ENCODE assay signal across 9 mouse cellular contexts in genomic region chr5:117134066-117134888, GRCm38 (mm10). TPM values are rescaled to one million over a fixed set of nuclear protein-coding genes. Genes with fewer than 3 reads are reported as not detected.
A peak's percentile ranks its signal among the peaks of the same experiment; 100 is the strongest.
DNase-seq lines count a peak whose midpoint lies in the region; ATAC-seq and TF ChIP-seq lines count a peak whose summit lies in the region.
"Had no signal": no experiment of that assay in that cellular context is flagged by ENCODE, and none has a peak within 500 bp of the region (broad histone marks: within the 10 kb centered on the region; RNA-seq: fewer than 3 reads in every experiment).

No protein-coding gene starts in this region.

- H3K4me3 ChIP-seq in heart, adult 2 months = no peak overlapping the region
- H3K4me3 ChIP-seq in intestine, postnatal 0 days (ENCODE audit: low read depth, low read length) = peak overlapping the region; percentile 27
- H3K4me3 ChIP-seq in small intestine, adult 2 months (ENCODE audit: low read depth, low read length) = peak overlapping the region; percentile 68
- H3K4me3 ChIP-seq in forebrain, embryonic 15.5 days = no peak overlapping the region

- H3K79me2 ChIP-seq in heart, adult 2 months (replicated peaks; ENCODE audit: control insufficient read depth, insufficient read depth, low read length) = no peaks in the 10 kb centered on the region; the same call in 1 of the 2 replicates

- H3K36me3 ChIP-seq in heart, adult 2 months (ENCODE audit: control insufficient read depth, insufficient read depth, low read length) = no peaks in the 10 kb centered on the region
- no peaks in the 10 kb centered on the region for H3K36me3 ChIP-seq in intestine, postnatal 0 days (ENCODE audit: control insufficient read depth, insufficient read depth)
- no peaks in the 10 kb centered on the region for H3K36me3 ChIP-seq in small intestine, adult 2 months (ENCODE audit: control insufficient read depth, insufficient read depth, low read length)
- H3K36me3 ChIP-seq in forebrain, embryonic 15.5 days = no peaks in the 10 kb centered on the region

- peak in 1 of 2 experiments; percentile 24 for DNase-seq in heart, adult 2 months
- no peak for DNase-seq in heart, postnatal 25 days (ENCODE audit: low spot score)
- DNase-seq in T-cell, adult 2 months (ENCODE audit: low spot score) = peak; percentile 26
- DNase-seq in testis, postnatal 10 days (ENCODE audit: low spot score) = no peak
- DNase-seq in layer of hippocampus, adult 18-20 months (ENCODE audit: low spot score in 2 of 2) = no peak

- peak overlapping the region; percentile 36; the same call in 1 of the 2 replicates for H3K27ac ChIP-seq in heart, adult 2 months
- H3K27ac ChIP-seq in intestine, postnatal 0 days (ENCODE audit: low read depth, low read length) = peak overlapping the region; percentile 81
- H3K27ac ChIP-seq in small intestine, adult 2 months (ENCODE audit: insufficient read depth, low read depth, low read length) = peak overlapping the region; percentile 90
- no peak overlapping the region for H3K27ac ChIP-seq in forebrain, embryonic 15.5 days (replicated peaks)

- no peaks in the 10 kb centered on the region for H3K9me3 ChIP-seq in intestine, postnatal 0 days (ENCODE audit: control insufficient read depth)
- H3K9me3 ChIP-seq in forebrain, embryonic 15.5 days = no peaks in the 10 kb centered on the region

- TF ChIP-seq POLR2A in heart, adult 2 months (IDR thresholded peaks at IDR 0.05; ENCODE audit: insufficient read depth, low read depth, low read length) = no peak
- no peak for TF ChIP-seq POLR2A in small intestine, adult 2 months (IDR thresholded peaks at IDR 0.05; ENCODE audit: low read depth, low read length)

- peak; percentile 58 for ATAC-seq in intestine, postnatal 0 days
- ATAC-seq in forebrain, embryonic 15.5 days (replicated peaks) = no peak
- ATAC-seq: midbrain, embryonic 16.5 days had no signal

- TF ChIP-seq EP300 in heart, adult 2 months (IDR thresholded peaks at IDR 0.05; ENCODE audit: insufficient read depth, low read depth, low read length) = no peak

- H3K4me2 ChIP-seq in intestine, postnatal 0 days (replicated peaks; ENCODE audit: low read depth) = peak overlapping the region; percentile 63
- H3K4me2 ChIP-seq in forebrain, embryonic 15.5 days (replicated peaks) = no peak overlapping the region

- no peak overlapping the region for H3K9ac ChIP-seq in heart, adult 2 months (ENCODE audit: low read depth, low read length)
- peak overlapping the region; percentile 11; the same call in 1 of the 2 replicates for H3K9ac ChIP-seq in intestine, postnatal 0 days (ENCODE audit: low read depth, low read length)
- no peak overlapping the region for H3K9ac ChIP-seq in forebrain, embryonic 15.5 days (replicated peaks)

- no peak for TF ChIP-seq CTCF in heart, adult 2 months (IDR thresholded peaks at IDR 0.05)
- TF ChIP-seq CTCF in intestine, postnatal 0 days (IDR thresholded peaks at IDR 0.05; ENCODE audit: low read depth) = no peak
- no peak for TF ChIP-seq CTCF in small intestine, adult 2 months (IDR thresholded peaks at IDR 0.05; ENCODE audit: extremely low read depth, insufficient read length, insufficient replicate concordance, low read depth, low read length)

- WGBS in heart, adult 2 months = 41% methylated on average over 19 of the region's 19 CpGs
- 23% methylated on average over 19 of the region's 19 CpGs for WGBS in intestine, postnatal 0 days
- 11% methylated on average over 19 of the region's 19 CpGs for WGBS in small intestine, adult 2 months
- 82% methylated on average over 19 of the region's 19 CpGs for WGBS in forebrain, embryonic 15.5 days

- H3K4me1 ChIP-seq in heart, adult 2 months (ENCODE audit: control insufficient read depth, insufficient read depth, low read length) = peaks cover 15% of the 10 kb centered on the region
- peaks cover 15% of the 10 kb centered on the region for H3K4me1 ChIP-seq in intestine, postnatal 0 days (replicated peaks; ENCODE audit: control insufficient read depth, insufficient read depth, low read length)
- H3K4me1 ChIP-seq in small intestine, adult 2 months (ENCODE audit: control insufficient read depth, insufficient read depth, insufficient read length, low read length) = peaks cover 48% of the 10 kb centered on the region
- H3K4me1 ChIP-seq in forebrain, embryonic 15.5 days = 0 out of 2 replicates have a peak, but pooled peaks cover 4% of the 10 kb centered on the region

- intact Hi-C loops in heart, adult 2 months (cut with DNase I) = no loop called here
- intact Hi-C loops in heart, postnatal 25 days (cut with DNase I) = no loop called here

- H3K27me3 ChIP-seq in heart, adult 2 months (ENCODE audit: control insufficient read depth, insufficient read depth, low read length) = no peaks in the 10 kb centered on the region
- H3K27me3 ChIP-seq in intestine, postnatal 0 days (replicated peaks; ENCODE audit: control insufficient read depth, insufficient read depth, low read length) = no peaks in the 10 kb centered on the region
- no peaks in the 10 kb centered on the region for H3K27me3 ChIP-seq in small intestine, adult 2 months (ENCODE audit: control insufficient read depth, insufficient read depth, low read length)
- H3K27me3 ChIP-seq in forebrain, embryonic 15.5 days = no peaks in the 10 kb centered on the region

RNA-seq across cellular contexts. Expression of gene Taok3, which starts 14.3 kb away (rescaled TPM):
- total RNA-seq in heart, adult 2 months (2021) = 1 to 10 TPM; 6.2 to 7.8 TPM
- 3.1 and 4.7 TPM in 2 replicates for polyA plus RNA-seq in heart, adult 2 months (2012; rRNA removed)
- total RNA-seq in heart, postnatal 25 days (2021) = 1 to 10 TPM; 7.6 to 7.9 TPM
- polyA plus RNA-seq in intestine, postnatal 0 days (2015; fragmentation: Nextera tagmentation; extraction: Ambion mirVana) = 40.4 and 47.7 TPM in 2 replicates
- 10.7 and 32.0 TPM in 2 replicates for polyA plus RNA-seq in small intestine, adult 2 months (2012; rRNA removed)
- 45.3 and 51.7 TPM in 2 replicates for polyA plus RNA-seq in forebrain, embryonic 15.5 days (2015; fragmentation: Nextera tagmentation; extraction: Ambion mirVana)
- total RNA-seq in layer of hippocampus, adult 18-20 months (2021) = 10 to 100 TPM; 59.1 to 61.8 TPM

RNA-seq across cellular contexts. Expression of gene Suds3, which starts 18.4 kb away (rescaled TPM):
- total RNA-seq in heart, adult 2 months (2021) = 100 to 1,000 TPM in 1 of 2 experiments, 10 to 100 TPM in 1; 76.8 to 112 TPM
- polyA plus RNA-seq in heart, adult 2 months (2012; rRNA removed) = 44.7 and 55.9 TPM in 2 replicates
- 10 to 100 TPM; 87.3 to 90.4 TPM for total RNA-seq in heart, postnatal 25 days (2021)
- polyA plus RNA-seq in intestine, postnatal 0 days (2015; fragmentation: Nextera tagmentation; extraction: Ambion mirVana) = 41.8 and 47.2 TPM in 2 replicates
- polyA plus RNA-seq in small intestine, adult 2 months (2012; rRNA removed) = 51.1 and 114 TPM in 2 replicates
- polyA plus RNA-seq in forebrain, embryonic 15.5 days (2015; fragmentation: Nextera tagmentation; extraction: Ambion mirVana) = 94.0 and 99.1 TPM in 2 replicates
- 100 to 1,000 TPM; 132 to 151 TPM for total RNA-seq in layer of hippocampus, adult 18-20 months (2021)

Comparison
In these comparisons a context has a peak if more than half of its experiments do, and no peak if none do; other contexts are left out.
1. H3K4me3 ChIP-seq: peak in intestine, postnatal 0 days (single experiment) and small intestine, adult 2 months (single experiment); none in heart, adult 2 months (single experiment) and forebrain, embryonic 15.5 days (single experiment).